In genomic region chr14:27174831-27175301, GRCm38 (mm10) we compare ENCODE assay signal across 8 mouse cellular contexts.
DNase-seq lines count a peak whose midpoint lies in the region; ATAC-seq and TF ChIP-seq lines count a peak whose summit lies in the region.
"Had no signal": no experiment of that assay in that cellular context is flagged by ENCODE, and none has a peak within 500 bp of the region (broad histone marks: within the 10 kb centered on the region; RNA-seq: fewer than 3 reads in every experiment).

No protein-coding gene starts in this region.

- H3K4me3 ChIP-seq in heart, embryonic 11.5 days (ENCODE audit: low read depth, low read length), result no peak overlapping the region
- H3K4me3 ChIP-seq in kidney, adult 2 months (ENCODE audit: insufficient read depth, low read depth, low read length), result no peak overlapping the region
- no peak overlapping the region for H3K4me3 ChIP-seq in forebrain, postnatal 0 days (ENCODE audit: low read depth, low read length)
- H3K4me3 ChIP-seq: neural tube, embryonic 13.5 days had no signal

- H3K4me2 ChIP-seq in heart, embryonic 11.5 days, result no peak overlapping the region
- H3K4me2 ChIP-seq in forebrain, postnatal 0 days (ENCODE audit: low read depth), result no peak overlapping the region
- H3K4me2 ChIP-seq: neural tube, embryonic 13.5 days had no signal

- no peaks in the 10 kb centered on the region for H3K36me3 ChIP-seq in heart, embryonic 11.5 days (ENCODE audit: control insufficient read depth, insufficient read depth, low read length)
- H3K36me3 ChIP-seq in kidney, adult 2 months (ENCODE audit: control insufficient read depth, insufficient read depth, low read length), result no peaks in the 10 kb centered on the region
- no peaks in the 10 kb centered on the region for H3K36me3 ChIP-seq in forebrain, postnatal 0 days (ENCODE audit: insufficient read depth)
- H3K36me3 ChIP-seq: neural tube, embryonic 13.5 days had no signal

- H3K4me1 ChIP-seq in heart, embryonic 11.5 days (ENCODE audit: control insufficient read depth, insufficient read depth, low read length), result peaks cover 13% of the 10 kb centered on the region
- peaks cover 33% of the 10 kb centered on the region for H3K4me1 ChIP-seq in kidney, adult 2 months (ENCODE audit: control insufficient read depth, insufficient read depth, low read length)
- H3K4me1 ChIP-seq in forebrain, postnatal 0 days (ENCODE audit: insufficient read depth), result no peaks in the 10 kb centered on the region

- no peak overlapping the region for H3K9ac ChIP-seq in heart, embryonic 11.5 days (ENCODE audit: low read depth, low read length)
- H3K9ac ChIP-seq in forebrain, postnatal 0 days, result no peak overlapping the region
- H3K9ac ChIP-seq: neural tube, embryonic 13.5 days had no signal

- ATAC-seq in heart, embryonic 11.5 days (replicated peaks; ENCODE audit: insufficient number of reproducible peaks, low FRiP score, low TSS enrichment), result no peak
- peak; percentile 47 for ATAC-seq in Patski
- no peak for ATAC-seq in inflammation-experienced regulatory T-cells, adult 6 months
- no peak for ATAC-seq in forebrain, postnatal 0 days

- TF ChIP-seq CTCF in Patski (IDR thresholded peaks at IDR 0.05), result no peak
- no peak for TF ChIP-seq CTCF in kidney, adult 2 months (conservative IDR thresholded peaks at IDR 0.05; ENCODE audit: insufficient read depth, insufficient read length, low read depth, low read length)
- no peak for TF ChIP-seq CTCF in forebrain, postnatal 0 days (IDR thresholded peaks at IDR 0.05; ENCODE audit: low read depth)

- H3K9me3 ChIP-seq in heart, embryonic 11.5 days (replicated peaks; ENCODE audit: control insufficient read depth, low read length), result no peaks in the 10 kb centered on the region
- H3K9me3 ChIP-seq in forebrain, postnatal 0 days (ENCODE audit: low read length), result no peaks in the 10 kb centered on the region
- H3K9me3 ChIP-seq: neural tube, embryonic 13.5 days had no signal

- WGBS in heart, embryonic 11.5 days (ENCODE audit: insufficient replicate concordance), result 66% methylated on average over 12 of the region's 12 CpGs
- WGBS in kidney, adult 2 months, result 25% methylated on average over 12 of the region's 12 CpGs
- 44% methylated on average over 12 of the region's 12 CpGs for WGBS in forebrain, postnatal 0 days

- H3K27me3 ChIP-seq in heart, embryonic 11.5 days (ENCODE audit: control insufficient read depth, insufficient read depth, low read length), result 0 out of 2 replicates have a peak, but pooled peaks cover 5% of the 10 kb centered on the region
- H3K27me3 ChIP-seq in Patski, result no peaks in the 10 kb centered on the region
- no peaks in the 10 kb centered on the region for H3K27me3 ChIP-seq in kidney, adult 2 months (replicated peaks; ENCODE audit: control insufficient read depth, insufficient read depth, low read length)
- H3K27me3 ChIP-seq in forebrain, postnatal 0 days (ENCODE audit: insufficient read depth, low read length), result no peaks in the 10 kb centered on the region
- H3K27me3 ChIP-seq: neural tube, embryonic 13.5 days had no signal

- intact Hi-C loops in heart, postnatal 14 days (cut with DNase I), result no loop called here

- H3K27ac ChIP-seq in heart, embryonic 11.5 days (ENCODE audit: low read depth, low read length), result no peak overlapping the region
- no peak overlapping the region for H3K27ac ChIP-seq in kidney, adult 2 months (ENCODE audit: insufficient read depth, low read depth, low read length)
- no peak overlapping the region for H3K27ac ChIP-seq in forebrain, postnatal 0 days (ENCODE audit: low read depth, low read length)
- H3K27ac ChIP-seq: neural tube, embryonic 13.5 days had no signal

- CTCF ChIA-PET in Patski (lab: Charles Lee), result interaction anchor here (0.7 to 1.6 kb wide), 5 partner anchors 11 to 145 kb away, joined by 3 to 4 read pairs (median 3); no protein-coding TSS in a partner anchor

- peak; percentile 36 to 45 for DNase-seq in heart, postnatal 14 days
- no peak for DNase-seq in Patski (ENCODE audit: low read depth, low spot score)
- peak; percentile 76 for DNase-seq in kidney, adult 2 months
- DNase-seq in lung, postnatal 14 days, result peak; percentile 44
- no peak for DNase-seq in forebrain, postnatal 0 days

- in situ Hi-C loops in Patski (cut with MboI; ENCODE audit: low pct_unique_long_range_greater_than_20kb), result loop anchor here (5.0 to 25.0 kb wide), 2 partner anchors 53 to 387 kb away; no protein-coding TSS in a partner anchor

- no peak for TF ChIP-seq POLR2A in kidney, adult 2 months (IDR thresholded peaks at IDR 0.05; ENCODE audit: low read depth, low read length)

- POLR2A ChIA-PET in Patski (lab: Charles Lee), result no interaction called here

Comparison
In these comparisons a context has a peak if more than half of its experiments do, and no peak if none do; other contexts are left out.
1. DNase-seq: peak in heart, postnatal 14 days (2 of 2), kidney, adult 2 months (single experiment) and lung, postnatal 14 days (single experiment); none in Patski (single experiment) and forebrain, postnatal 0 days (single experiment).